Mouse (Mus musculus): ENCODE results near the gene Vmn2r-ps130.
"Not testable (repeated sequence)": the region's sequence is repeated elsewhere in the genome, so short reads cannot be mapped to it uniquely, and the experiment has no call there.

The Vmn2r-ps130 gene

GRCm38 (mm10) chr17:23060866-23061265, at the start of gene Vmn2r-ps130:
Gene Vmn2r-ps130, plus strand, starts transcription at chr17:23061166.
- DNase-seq (ENCODE audit: low spot score in 2 of 2) = not testable (repeated sequence)
